ENCODE assay signal across 8 mouse cellular contexts in genomic region chr2:156705473-156705872, GRCm38 (mm10).
DNase-seq lines count a peak whose midpoint lies in the region; ATAC-seq and TF ChIP-seq lines count a peak whose summit lies in the region.

No protein-coding gene starts in this region.

- TF ChIP-seq POLR2A in MEL (IDR thresholded peaks at IDR 0.05; ENCODE audit: control insufficient read depth in 1 of 2, insufficient read depth in 1 of 2, low read depth in 1 of 2, low read length in 2 of 2, poor library complexity in 1 of 2), result no peak
- no peak for TF ChIP-seq POLR2A in bone marrow, adult 2 months (IDR thresholded peaks at IDR 0.05; ENCODE audit: borderline replicate concordance, control insufficient read depth, low read depth, low read length)

- no peak overlapping the region for H3K4me3 ChIP-seq in MEL (ENCODE audit: control insufficient read depth in 1 of 2, insufficient read depth in 1 of 2, low read depth in 2 of 2, low read length in 2 of 2)
- H3K4me3 ChIP-seq in bone marrow, adult 2 months (replicated peaks; ENCODE audit: control insufficient read depth, low read depth, low read length), result no peak overlapping the region
- H3K4me3 ChIP-seq in embryonic facial prominence, embryonic 14.5 days (ENCODE audit: low read depth, low read length), result no peak overlapping the region

- H3K36me3 ChIP-seq in MEL (ENCODE audit: control insufficient read depth in 1 of 2, insufficient read depth in 2 of 2, low read length in 2 of 2), result no peaks in the 10 kb centered on the region
- H3K36me3 ChIP-seq in embryonic facial prominence, embryonic 14.5 days (ENCODE audit: control insufficient read depth, insufficient read depth, low read length), result no peaks in the 10 kb centered on the region

- no peaks in the 10 kb centered on the region for H3K9me3 ChIP-seq in MEL (replicated peaks; ENCODE audit: insufficient read depth, low read length)
- H3K9me3 ChIP-seq in embryonic facial prominence, embryonic 14.5 days (ENCODE audit: control insufficient read depth, low read length), result no peaks in the 10 kb centered on the region

- no peaks in the 10 kb centered on the region for H3K79me2 ChIP-seq in MEL (ENCODE audit: control insufficient read depth, insufficient read depth, low read length, poor library complexity)

- H3K4me1 ChIP-seq in MEL (ENCODE audit: control insufficient read depth in 1 of 2, insufficient read depth in 2 of 2, low read length in 2 of 2), result no peaks in the 10 kb centered on the region
- no peaks in the 10 kb centered on the region for H3K4me1 ChIP-seq in bone marrow, adult 2 months (ENCODE audit: control insufficient read depth, insufficient read depth, low read length)
- no peaks in the 10 kb centered on the region for H3K4me1 ChIP-seq in embryonic facial prominence, embryonic 14.5 days (ENCODE audit: control insufficient read depth, insufficient read depth, low read length)

- WGBS in bone marrow, adult 2 months, result 17% methylated on average over 6 of the region's 6 CpGs
- 19% methylated on average over 6 of the region's 6 CpGs for WGBS in embryonic facial prominence, embryonic 14.5 days

- TF ChIP-seq RAD21 in MEL (IDR thresholded peaks at IDR 0.05; ENCODE audit: low read depth, low read length), result peak; percentile 95

- H3K4me2 ChIP-seq in embryonic facial prominence, embryonic 14.5 days (ENCODE audit: low read depth, low read length), result no peak overlapping the region

- peak; percentile 80 for DNase-seq in MEL (ENCODE audit: low read depth, low spot score)
- peak; percentile 76 for DNase-seq in embryonic facial prominence, embryonic 14.5 days (ENCODE audit: low spot score)
- DNase-seq in heart, postnatal 4 days, result peak; percentile 89
- DNase-seq in layer of hippocampus, postnatal 25 days (ENCODE audit: extremely low spot score in 1 of 2, low spot score in 1 of 2), result peak; percentile 88 to 96
- peak; percentile 77 to 88 for DNase-seq in right cerebral cortex, postnatal 10 days (ENCODE audit: low spot score in 2 of 2)
- peak; percentile 79 for DNase-seq in urinary bladder, postnatal 14 days (ENCODE audit: low spot score)

- H3K27ac ChIP-seq in MEL (ENCODE audit: control insufficient read depth, low read depth, low read length), result no peak overlapping the region
- no peak overlapping the region for H3K27ac ChIP-seq in bone marrow, adult 2 months (ENCODE audit: control insufficient read depth, insufficient read depth, low read depth, low read length, poor library complexity)
- H3K27ac ChIP-seq in embryonic facial prominence, embryonic 14.5 days (replicated peaks; ENCODE audit: low read depth, low read length), result no peak overlapping the region

- no peak for TF ChIP-seq EP300 in MEL (IDR thresholded peaks at IDR 0.05; ENCODE audit: low read depth in 1 of 2, low read length in 2 of 2)

- ATAC-seq in embryonic facial prominence, embryonic 14.5 days (ENCODE audit: low read depth), result no peak
- ATAC-seq in megakaryocyte, adult 5-6 weeks (ENCODE audit: poor library complexity, severe bottlenecking), result peak; percentile 95

- no peak overlapping the region for H3K9ac ChIP-seq in MEL (ENCODE audit: control insufficient read depth, low read depth, low read length, poor library complexity, severe bottlenecking)
- H3K9ac ChIP-seq in embryonic facial prominence, embryonic 14.5 days (ENCODE audit: low read depth, low read length), result no peak overlapping the region

- peak; percentile 85 to 95 (median 94) for TF ChIP-seq CTCF in MEL (IDR thresholded peaks at IDR 0.05 in 2 of 3, conservative IDR thresholded peaks at IDR 0.05 in 1 of 3; ENCODE audit: control insufficient read depth in 1 of 3, insufficient read depth in 1 of 3, low read depth in 2 of 3, low read length in 3 of 3, poor library complexity in 1 of 3, severe bottlenecking in 1 of 3)
- TF ChIP-seq CTCF in bone marrow, adult 2 months (IDR thresholded peaks at IDR 0.05; ENCODE audit: control insufficient read depth, insufficient read depth, low read length), result peak; percentile 94

- H3K27me3 ChIP-seq in MEL (ENCODE audit: control insufficient read depth in 1 of 2, insufficient read depth in 2 of 2, low read length in 2 of 2), result no peaks in the 10 kb centered on the region
- H3K27me3 ChIP-seq in embryonic facial prominence, embryonic 14.5 days (replicated peaks; ENCODE audit: control insufficient read depth, insufficient read depth, low read length), result no peaks in the 10 kb centered on the region

TF ChIP-seq in MEL, 35 proteins besides CTCF, POLR2A, EP300 and RAD21:
- TF ChIP-seq TAL1 (IDR thresholded peaks at IDR 0.05; ENCODE audit: low read length) (no peak), MAZ (IDR thresholded peaks at IDR 0.05; ENCODE audit: low read depth, low read length) (no peak), ZMIZ1 (IDR thresholded peaks at IDR 0.05; ENCODE audit: low read depth, low read length) (no peak), MAX (IDR thresholded peaks at IDR 0.05; ENCODE audit: low read length) (0 out of 2 replicates have a peak, but pooled peaks have one; percentile 58), CHD1 (IDR thresholded peaks at IDR 0.05; ENCODE audit: low read depth, low read length) (no peak), HCFC1 (IDR thresholded peaks at IDR 0.05; ENCODE audit: low read depth, low read length) (0 out of 2 replicates have a peak, but pooled peaks have one; percentile 33), MYB (IDR thresholded peaks at IDR 0.05; ENCODE audit: low read depth, low read length) (no peak), BHLHE40 (IDR thresholded peaks at IDR 0.05; ENCODE audit: borderline replicate concordance, low read depth, low read length) (0 out of 2 replicates have a peak, but pooled peaks have one; percentile 34), CHD2 (IDR thresholded peaks at IDR 0.05; ENCODE audit: low read length) (no peak), NELFE (IDR thresholded peaks at IDR 0.05; ENCODE audit: low read depth, low read length) (no peak), POLR2AphosphoS5 (IDR thresholded peaks at IDR 0.05; ENCODE audit: borderline replicate concordance, low read depth, low read length) (no peak), KAT2A (conservative IDR thresholded peaks at IDR 0.05; ENCODE audit: low read depth, low read length) (no peak), USF1 (IDR thresholded peaks at IDR 0.05; ENCODE audit: low read depth, low read length) (no peak), ZNF384 (IDR thresholded peaks at IDR 0.05; ENCODE audit: low read depth, low read length) (peak; percentile 74), MYC (IDR thresholded peaks at IDR 0.05; ENCODE audit: low read depth, low read length) (0 out of 2 replicates have a peak, but pooled peaks have one; percentile 33), NRF1 (IDR thresholded peaks at IDR 0.05; ENCODE audit: insufficient read depth, low read depth, low read length, poor library complexity, severe bottlenecking) (no peak), SMC3 (IDR thresholded peaks at IDR 0.05; ENCODE audit: low read depth, low read length) (peak; percentile 88), ZKSCAN1 (IDR thresholded peaks at IDR 0.05; ENCODE audit: low read depth, low read length) (peak; percentile 71; the same call in 1 of the 2 replicates), JUND (IDR thresholded peaks at IDR 0.05; ENCODE audit: low read depth, low read length) (no peak), GATA1 (IDR thresholded peaks at IDR 0.05; ENCODE audit: low read depth, low read length) (no peak), ZC3H11A (IDR thresholded peaks at IDR 0.05; ENCODE audit: low read depth, low read length) (peak; percentile 89), ETS1 (IDR thresholded peaks at IDR 0.05; ENCODE audit: low read depth, low read length) (no peak), MEF2A (IDR thresholded peaks at IDR 0.05; ENCODE audit: extremely low read depth, insufficient replicate concordance, low read depth, low read length, poor library complexity, severe bottlenecking) (no peak), GABPA (IDR thresholded peaks at IDR 0.05; ENCODE audit: low read depth, low read length) (no peak), TBP (IDR thresholded peaks at IDR 0.05; ENCODE audit: low read depth, low read length) (no peak), RCOR1 (IDR thresholded peaks at IDR 0.05; ENCODE audit: low read depth, low read length) (peak; percentile 32; the same call in 1 of the 2 replicates), MXI1 (IDR thresholded peaks at IDR 0.05; ENCODE audit: low read depth, low read length) (no peak), MAFK (IDR thresholded peaks at IDR 0.05; ENCODE audit: borderline replicate concordance, low read depth, low read length) (no peak), E2F4 (IDR thresholded peaks at IDR 0.05; ENCODE audit: borderline replicate concordance, low read depth, low read length) (no peak), TCF12 (IDR thresholded peaks at IDR 0.05; ENCODE audit: low read depth, low read length) (no peak; the same call in 1 of the 2 replicates), USF2 (IDR thresholded peaks at IDR 0.05; ENCODE audit: borderline replicate concordance in 1 of 2, insufficient read depth in 1 of 2, low read depth in 1 of 2, low read length in 2 of 2) (no peak), SIN3A (IDR thresholded peaks at IDR 0.05; ENCODE audit: low read length) (peak; percentile 48; the same call in 1 of the 2 replicates), POLR2AphosphoS2 (IDR thresholded peaks at IDR 0.05; ENCODE audit: low read length) (no peak)
TF ChIP-seq in MEL: peak in this region for 10.
